Mouse (Mus musculus) liver, postnatal 0 days (tissue): ENCODE data around the gene Vdac1.

ENCODE experiments used
- CTCF ChIP-seq: sonication (generic); IDR thresholded peaks from 2 replicates; pipeline ENCODE4 v1.5.1; 2016; ENCODE audit warnings: antibody characterized with exemption, low read depth
- EP300 ChIP-seq: IDR thresholded peaks from 2 replicates; pipeline ENCODE4 v1.6.1; 2016; ENCODE audit warnings: antibody characterized with exemption, low read depth, mild to moderate bottlenecking

DNA sequence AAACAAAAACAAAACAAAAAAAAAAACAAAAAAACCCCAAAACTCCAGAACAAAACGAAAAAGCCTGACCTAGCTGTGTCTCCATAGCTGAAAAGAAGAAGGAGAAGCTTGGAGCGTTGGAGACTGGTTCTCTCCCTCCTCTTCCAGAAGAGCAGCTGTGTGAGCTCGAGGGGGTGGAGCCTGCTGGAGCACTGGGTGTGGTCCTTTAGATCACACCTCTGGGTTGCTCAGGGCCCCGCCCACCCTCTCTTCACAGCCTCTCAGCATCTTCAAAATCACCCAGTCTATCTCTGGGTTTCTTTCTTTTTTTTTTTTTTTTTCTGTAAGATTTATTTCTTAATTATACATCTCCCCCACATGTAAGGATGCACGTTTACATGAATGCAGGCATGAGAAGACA, 58.6 kb downstream of the Vdac1 start:
- TF ChIP-seq EP300 (no peak), CTCF (no peak)
